Mouse (Mus musculus) heart, postnatal 0 days (tissue): ENCODE measurements around the gene C1qtnf2.

Experiments
- CTCF ChIP-seq: IDR thresholded peaks from 2 replicates; pipeline ENCODE4 v1.5.1; 2016; ENCODE audit warnings: antibody characterized with exemption, control low read depth, low read depth
- EP300 ChIP-seq: IDR thresholded peaks from 2 replicates; pipeline ENCODE4 v1.6.1; 2016; ENCODE audit warnings: antibody characterized with exemption, low read depth

DNA sequence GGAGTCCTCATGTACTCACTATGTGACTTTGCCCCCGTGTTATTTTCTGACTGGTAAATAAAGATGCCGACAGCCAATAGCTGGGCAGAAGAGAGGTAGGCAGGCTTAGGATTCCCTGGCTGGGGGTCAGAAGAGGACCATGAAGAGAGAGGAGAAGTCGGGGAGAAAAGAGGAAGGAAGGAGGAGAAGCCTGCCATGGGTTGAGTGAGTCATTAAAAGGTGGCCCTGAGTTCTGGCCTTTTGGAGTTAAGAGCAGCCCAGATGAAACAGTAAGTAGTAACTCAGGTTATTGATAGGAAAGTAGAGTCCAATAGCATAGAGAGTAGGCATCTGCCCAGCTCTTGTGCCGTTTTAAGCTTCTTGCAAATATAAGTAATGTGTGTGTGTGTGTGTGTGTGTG is 22.8 kb upstream of the C1qtnf2 start:
- TF ChIP-seq CTCF (no peak), EP300 (no peak)
